Mouse (Mus musculus): Measurements from ENCODE around the gene Hsd3b7. TPM values are rescaled to one million over a fixed set of nuclear protein-coding genes. Genes with fewer than 3 reads are reported as not detected.

The Hsd3b7 gene
- total RNA-seq (2014; rRNA removed) = 11.0 and 12.1 TPM in 2 replicates
- 10.3 and 11.3 TPM in 2 replicates for polyA plus RNA-seq (2015; fragmentation: Nextera tagmentation; extraction: Ambion mirVana)

DNA sequence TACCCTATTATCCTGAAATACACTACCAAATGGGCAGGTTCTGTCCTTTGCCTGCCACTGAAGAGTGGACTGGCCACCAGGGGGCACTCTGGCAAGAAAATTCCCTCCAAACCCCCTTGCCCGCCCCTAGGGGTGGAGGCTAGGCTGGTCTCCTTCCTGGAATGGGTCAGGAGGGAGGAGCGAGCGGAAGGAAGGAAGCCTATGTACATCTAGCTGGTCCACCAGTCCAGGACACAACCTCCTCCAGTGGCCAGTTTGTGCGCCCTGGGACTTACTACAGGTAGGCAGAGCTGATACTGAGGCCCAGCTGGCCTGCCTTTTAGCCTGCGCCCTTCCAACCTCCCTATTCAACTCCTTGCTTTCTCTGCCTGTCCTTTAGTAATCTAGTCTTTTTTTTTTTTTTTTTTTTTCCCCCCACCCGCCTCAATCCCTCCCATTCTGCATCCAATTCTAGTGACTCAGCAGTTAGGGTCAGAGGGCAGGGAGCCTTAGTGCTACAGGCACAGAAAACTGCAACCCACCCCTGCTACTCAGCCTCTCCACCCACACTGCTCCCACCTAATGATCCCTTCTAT is at the start of gene Hsd3b7:
TSS of gene Hsd3b7 (plus strand) at position 170 of the 575 bp plus-strand sequence.
- H3K27me3 ChIP-seq (ENCODE audit: insufficient read depth, low read length) = no peaks in the 10 kb centered on the region
- H3K4me2 ChIP-seq (ENCODE audit: low read depth, low read length) = peak within 1 kb of the TSS; percentile 36
- peak within 1 kb of the TSS; percentile 24; the same call in 1 of the 2 replicates for H3K9ac ChIP-seq (replicated peaks; ENCODE audit: low read length)
- peak within 1 kb of the TSS; percentile 48; the same call in 1 of the 2 replicates for H3K27ac ChIP-seq
- peak; percentile 99 for TF ChIP-seq CTCF (IDR thresholded peaks at IDR 0.05; ENCODE audit: low read depth)
- H3K36me3 ChIP-seq (ENCODE audit: insufficient read depth, low read length) = peaks cover 45% of the 10 kb centered on the region
- H3K4me3 ChIP-seq (ENCODE audit: low read length) = peak within 1 kb of the TSS; percentile 10; the same call in 1 of the 2 replicates
- H3K9me3 ChIP-seq (ENCODE audit: low read length) = no peaks in the 10 kb centered on the region
- 0 out of 2 replicates have a peak, but pooled peaks cover 6% of the 10 kb centered on the region for H3K4me1 ChIP-seq (ENCODE audit: insufficient read depth, low read length)
- 22% methylated on average over 6 of the region's 6 CpGs for WGBS
- DNase-seq (ENCODE audit: low spot score) = peak; percentile 91
- ATAC-seq = peak; percentile 84

DNA sequence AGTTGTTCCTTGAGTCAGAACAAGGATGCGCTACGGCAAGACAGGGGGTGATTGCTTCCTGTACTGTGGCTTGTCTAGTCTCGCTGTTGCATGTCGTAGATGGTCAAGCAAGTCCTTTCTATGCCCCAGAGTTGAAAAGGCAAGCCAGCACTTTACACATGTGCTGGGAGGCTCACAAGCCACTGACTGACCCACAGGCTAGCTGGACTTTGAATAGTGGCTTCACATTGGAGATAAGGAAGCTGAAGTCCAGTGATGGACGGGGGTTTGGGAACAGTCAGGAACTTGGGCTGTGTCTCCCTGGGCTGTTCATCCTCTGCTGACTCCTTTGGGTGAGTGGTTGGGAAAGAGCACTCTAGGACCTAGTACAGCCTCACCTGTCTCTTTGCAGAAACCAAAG is 48.8 kb upstream of the Hsd3b7 start:
- no peaks in the 10 kb centered on the region for H3K9me3 ChIP-seq (ENCODE audit: low read length)
- H3K4me2 ChIP-seq (ENCODE audit: low read depth, low read length) = no peak overlapping the region
- no peak overlapping the region for H3K27ac ChIP-seq
- H3K36me3 ChIP-seq (ENCODE audit: insufficient read depth, low read length) = peaks cover 62% of the 10 kb centered on the region
- H3K4me1 ChIP-seq (ENCODE audit: insufficient read depth, low read length) = no peaks in the 10 kb centered on the region
- 90% methylated on average over 5 of the region's 5 CpGs for WGBS
- DNase-seq (ENCODE audit: low spot score) (no peak), ATAC-seq (no peak)
- TF ChIP-seq CTCF (IDR thresholded peaks at IDR 0.05; ENCODE audit: low read depth) = no peak
- no peak overlapping the region for H3K9ac ChIP-seq (replicated peaks; ENCODE audit: low read length)
- H3K27me3 ChIP-seq (ENCODE audit: insufficient read depth, low read length) = no peaks in the 10 kb centered on the region
- H3K4me3 ChIP-seq (ENCODE audit: low read length) = no peak overlapping the region

DNA sequence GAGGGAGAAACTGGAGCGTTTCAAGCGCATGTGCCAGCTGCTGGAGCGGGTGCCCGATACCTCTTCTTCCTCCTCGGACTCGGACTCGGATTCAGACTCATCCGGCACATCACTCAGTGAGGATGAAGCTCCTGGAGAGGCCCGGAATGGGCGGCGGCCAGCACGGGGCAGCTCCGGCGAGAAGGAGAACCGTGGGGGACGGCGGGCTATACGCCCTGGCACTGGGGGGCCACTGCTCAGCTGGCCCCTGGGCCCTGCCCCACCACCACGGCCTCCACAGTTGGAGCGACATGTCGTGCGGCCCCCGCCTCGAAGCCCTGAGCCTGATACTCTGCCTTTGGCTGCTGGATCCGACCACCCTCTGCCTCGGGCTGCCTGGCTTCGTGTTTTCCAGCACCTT is 48.3 kb upstream of the Hsd3b7 start:
- H3K36me3 ChIP-seq (ENCODE audit: insufficient read depth, low read length) = peaks cover 62% of the 10 kb centered on the region
- no peak overlapping the region for H3K4me3 ChIP-seq (ENCODE audit: low read length)
- ATAC-seq (no peak), DNase-seq (ENCODE audit: low spot score) (no peak)
- 93% methylated on average over 27 of the region's 27 CpGs for WGBS
- H3K9ac ChIP-seq (replicated peaks; ENCODE audit: low read length) = no peak overlapping the region
- H3K27me3 ChIP-seq (ENCODE audit: insufficient read depth, low read length) = no peaks in the 10 kb centered on the region
- no peak overlapping the region for H3K27ac ChIP-seq
- no peak for TF ChIP-seq CTCF (IDR thresholded peaks at IDR 0.05; ENCODE audit: low read depth)
- H3K9me3 ChIP-seq (ENCODE audit: low read length) = no peaks in the 10 kb centered on the region
- H3K4me1 ChIP-seq (ENCODE audit: insufficient read depth, low read length) = no peaks in the 10 kb centered on the region
- no peak overlapping the region for H3K4me2 ChIP-seq (ENCODE audit: low read depth, low read length)

DNA sequence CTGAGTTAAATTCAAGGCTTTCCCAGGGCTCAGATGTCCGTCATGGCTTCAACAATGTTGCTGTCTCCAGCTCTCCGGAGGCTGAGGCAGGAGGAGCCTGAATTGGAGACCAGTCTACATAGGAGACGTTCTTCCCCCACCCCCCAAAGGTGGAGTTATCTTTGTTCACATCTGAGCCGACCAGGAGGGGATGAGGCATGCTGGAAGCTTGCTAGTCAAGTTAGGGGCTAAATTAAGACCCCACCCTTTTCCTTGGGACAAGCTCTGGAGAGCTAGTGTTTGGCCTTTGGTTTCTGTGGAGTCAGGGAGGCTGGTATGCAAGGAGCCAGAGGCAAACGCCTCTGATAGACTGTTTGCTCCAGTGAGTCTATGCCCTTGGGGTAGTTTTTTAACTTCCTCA is 47.2 kb upstream of the Hsd3b7 start:
- WGBS = 75% methylated on average over 5 of the region's 5 CpGs
- Histone ChIP-seq H3K27me3 (ENCODE audit: insufficient read depth, low read length) (no peaks in the 10 kb centered on the region), H3K9me3 (ENCODE audit: low read length) (no peaks in the 10 kb centered on the region), H3K4me3 (ENCODE audit: low read length) (no peak overlapping the region), H3K36me3 (ENCODE audit: insufficient read depth, low read length) (peaks cover 62% of the 10 kb centered on the region), H3K9ac (replicated peaks; ENCODE audit: low read length) (no peak overlapping the region), H3K27ac (no peak overlapping the region), H3K4me2 (ENCODE audit: low read depth, low read length) (no peak overlapping the region), H3K4me1 (ENCODE audit: insufficient read depth, low read length) (no peaks in the 10 kb centered on the region)
- ATAC-seq (no peak), DNase-seq (ENCODE audit: low spot score) (no peak)
- TF ChIP-seq CTCF (IDR thresholded peaks at IDR 0.05; ENCODE audit: low read depth) = no peak

DNA sequence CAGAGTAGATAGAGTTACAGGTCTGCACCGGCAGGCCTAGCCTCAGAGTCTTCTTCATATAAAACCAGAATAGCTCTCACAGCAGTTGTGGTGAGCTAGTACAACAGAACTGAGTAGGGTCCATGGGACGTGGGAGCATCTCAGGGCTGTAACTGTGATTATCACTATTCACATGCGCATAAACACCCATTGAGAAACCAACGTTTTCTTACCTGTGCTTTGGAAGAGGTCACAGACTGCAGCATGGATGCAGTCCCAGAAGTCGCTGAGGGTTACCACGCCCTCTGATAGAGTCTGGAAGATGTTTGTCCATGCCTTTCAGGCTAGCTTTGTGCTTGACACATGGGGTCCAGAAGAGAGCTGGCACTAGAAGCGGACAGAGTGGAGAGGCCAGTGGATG is 46.7 kb upstream of the Hsd3b7 start:
- TF ChIP-seq CTCF (IDR thresholded peaks at IDR 0.05; ENCODE audit: low read depth) = no peak

DNA sequence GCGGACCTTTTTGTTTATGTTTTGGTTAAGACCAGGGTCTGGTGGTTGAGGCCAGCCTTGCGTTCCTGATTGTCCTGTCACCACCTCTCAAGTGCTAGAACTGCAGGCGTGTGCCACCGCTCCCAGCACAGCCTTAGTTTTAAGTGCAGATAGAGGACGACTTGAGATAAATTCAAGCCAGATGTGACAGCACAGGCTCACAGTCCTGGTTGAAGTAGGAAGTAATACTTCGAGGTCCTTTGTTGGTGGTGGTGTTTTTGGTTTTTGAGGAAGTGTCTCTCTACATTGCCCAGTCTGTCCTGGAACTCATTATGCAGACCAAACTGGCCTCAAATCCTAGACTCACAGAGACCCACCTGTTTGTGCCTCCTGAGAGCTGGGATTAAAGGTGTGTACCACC is 40.7 kb upstream of the Hsd3b7 start:
- Histone ChIP-seq H3K4me1 (ENCODE audit: insufficient read depth, low read length) (no peaks in the 10 kb centered on the region), H3K9me3 (ENCODE audit: low read length) (no peaks in the 10 kb centered on the region), H3K36me3 (ENCODE audit: insufficient read depth, low read length) (peaks cover 20% of the 10 kb centered on the region; the same call in 1 of the 2 replicates), H3K27me3 (ENCODE audit: insufficient read depth, low read length) (no peaks in the 10 kb centered on the region), H3K27ac (no peak overlapping the region), H3K9ac (replicated peaks; ENCODE audit: low read length) (no peak overlapping the region), H3K4me2 (ENCODE audit: low read depth, low read length) (no peak overlapping the region), H3K4me3 (ENCODE audit: low read length) (no peak overlapping the region)
- no peak for DNase-seq (ENCODE audit: low spot score)
- no peak for ATAC-seq
- WGBS = 81% methylated on average over 6 of the region's 6 CpGs
- no peak for TF ChIP-seq CTCF (IDR thresholded peaks at IDR 0.05; ENCODE audit: low read depth)

More for the DNA sequence above, 46.7 kb upstream of the Hsd3b7 start:
- H3K27me3 ChIP-seq (ENCODE audit: insufficient read depth, low read length) = no peaks in the 10 kb centered on the region
- no peak for ATAC-seq
- no peak overlapping the region for H3K9ac ChIP-seq (replicated peaks; ENCODE audit: low read length)
- H3K36me3 ChIP-seq (ENCODE audit: insufficient read depth, low read length) = peaks cover 62% of the 10 kb centered on the region
- no peak for DNase-seq (ENCODE audit: low spot score)
- WGBS = 92% methylated on average over 7 of the region's 7 CpGs
- no peaks in the 10 kb centered on the region for H3K4me1 ChIP-seq (ENCODE audit: insufficient read depth, low read length)
- no peak overlapping the region for H3K4me2 ChIP-seq (ENCODE audit: low read depth, low read length)
- no peak overlapping the region for H3K4me3 ChIP-seq (ENCODE audit: low read length)
- H3K9me3 ChIP-seq (ENCODE audit: low read length) = no peaks in the 10 kb centered on the region
- H3K27ac ChIP-seq = no peak overlapping the region

DNA sequence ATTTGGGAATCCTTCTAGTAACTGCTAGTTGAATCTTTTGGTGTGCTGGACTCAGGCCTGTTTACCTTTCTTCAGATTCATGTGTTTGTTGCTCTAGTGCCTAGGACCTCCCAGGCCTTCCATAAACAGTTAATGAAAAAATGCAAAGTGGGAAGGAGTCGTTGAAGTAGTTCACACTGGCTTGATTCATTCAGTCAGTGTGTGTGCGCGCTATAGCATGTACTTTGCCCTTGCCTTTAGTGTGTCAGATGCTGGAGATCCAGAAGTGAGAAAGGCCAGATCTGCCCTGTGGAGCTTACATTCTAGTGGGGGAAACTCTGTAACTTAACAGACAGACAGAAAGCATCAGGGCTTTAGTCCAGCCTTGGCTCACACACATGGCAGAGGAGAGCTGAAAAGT is 39.9 kb upstream of the Hsd3b7 start:
- H3K4me1 ChIP-seq (ENCODE audit: insufficient read depth, low read length) = no peaks in the 10 kb centered on the region
- no peaks in the 10 kb centered on the region for H3K9me3 ChIP-seq (ENCODE audit: low read length)
- H3K4me3 ChIP-seq (ENCODE audit: low read length) = no peak overlapping the region
- no peak for TF ChIP-seq CTCF (IDR thresholded peaks at IDR 0.05; ENCODE audit: low read depth)
- H3K4me2 ChIP-seq (ENCODE audit: low read depth, low read length) = no peak overlapping the region
- H3K36me3 ChIP-seq (ENCODE audit: insufficient read depth, low read length) = peaks cover 19% of the 10 kb centered on the region; the same call in 1 of the 2 replicates
- ATAC-seq (no peak), DNase-seq (ENCODE audit: low spot score) (no peak)
- H3K9ac ChIP-seq (replicated peaks; ENCODE audit: low read length) = no peak overlapping the region
- H3K27ac ChIP-seq = no peak overlapping the region
- no peaks in the 10 kb centered on the region for H3K27me3 ChIP-seq (ENCODE audit: insufficient read depth, low read length)
- 84% methylated on average over 3 of the region's 3 CpGs for WGBS

Measured in hindbrain, postnatal 0 days (tissue).